Mouse (Mus musculus): Measurements from ENCODE around the gene Cisd3. TPM values are rescaled to one million over a fixed set of nuclear protein-coding genes. Genes with fewer than 3 reads are reported as not detected.
A peak's percentile ranks its signal among the peaks of the same experiment; 100 is the strongest.

Gene Cisd3
- polyA plus RNA-seq, 2 experiments from 2014 or later, result 91.3 to 99.5 TPM

DNA sequence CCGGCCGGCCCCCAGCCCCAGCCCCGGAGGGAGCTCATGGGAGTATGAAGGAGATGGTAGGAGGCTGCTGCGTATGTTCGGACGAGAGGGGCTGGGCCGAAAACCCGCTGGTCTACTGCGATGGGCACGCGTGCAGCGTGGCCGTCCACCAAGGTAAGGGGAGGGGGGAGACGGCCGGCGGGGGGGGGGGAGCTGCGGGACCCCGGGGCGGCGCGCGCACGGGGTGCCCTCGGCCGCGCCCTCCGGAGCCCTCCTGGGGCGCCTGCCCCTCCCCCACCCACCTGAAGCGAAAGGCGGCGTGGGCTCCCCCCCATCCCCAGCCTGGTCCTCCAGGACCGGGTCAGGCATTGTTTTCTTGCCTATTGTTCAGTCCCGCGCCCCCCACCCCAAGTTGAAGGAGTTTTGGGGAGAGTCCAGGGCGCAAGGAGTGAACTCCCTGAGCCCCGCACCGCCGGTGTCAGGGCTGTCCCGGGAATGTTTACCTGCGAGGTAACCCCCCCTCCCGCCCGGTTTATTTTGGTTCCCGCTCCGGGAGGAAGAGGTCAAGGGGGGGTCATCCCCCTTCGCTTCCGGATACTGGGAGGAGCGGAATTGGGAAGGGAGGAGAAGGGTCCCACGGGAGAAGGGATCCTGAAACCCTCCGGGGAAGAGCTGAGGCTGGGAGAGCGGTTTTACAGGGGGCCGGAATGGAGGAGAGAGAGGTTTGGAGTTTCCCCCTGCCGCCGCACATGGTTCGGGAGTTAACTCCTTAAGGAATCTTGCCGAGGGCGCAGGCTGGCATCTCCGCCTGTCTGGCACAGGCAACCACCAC is 21.9 kb upstream of the Cisd3 start:
- ATAC-seq, result no peak

DNA sequence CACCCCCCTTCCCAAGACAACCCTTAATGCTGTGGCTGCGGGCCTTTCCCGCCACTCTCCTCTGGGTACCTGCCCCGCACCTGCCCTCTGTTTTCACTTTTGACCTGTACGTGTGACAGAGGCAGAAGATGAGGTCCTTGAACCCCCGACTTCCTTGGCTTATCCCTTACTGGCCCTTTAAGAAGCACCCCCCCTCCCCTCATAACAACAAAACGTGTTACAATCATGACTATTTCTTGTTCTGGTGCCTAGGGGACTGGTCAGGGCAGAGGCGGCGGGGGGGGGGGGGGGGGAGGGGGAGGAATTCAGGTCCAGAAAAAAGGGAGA is 21.3 kb upstream of the Cisd3 start:
- no peak for ATAC-seq

DNA sequence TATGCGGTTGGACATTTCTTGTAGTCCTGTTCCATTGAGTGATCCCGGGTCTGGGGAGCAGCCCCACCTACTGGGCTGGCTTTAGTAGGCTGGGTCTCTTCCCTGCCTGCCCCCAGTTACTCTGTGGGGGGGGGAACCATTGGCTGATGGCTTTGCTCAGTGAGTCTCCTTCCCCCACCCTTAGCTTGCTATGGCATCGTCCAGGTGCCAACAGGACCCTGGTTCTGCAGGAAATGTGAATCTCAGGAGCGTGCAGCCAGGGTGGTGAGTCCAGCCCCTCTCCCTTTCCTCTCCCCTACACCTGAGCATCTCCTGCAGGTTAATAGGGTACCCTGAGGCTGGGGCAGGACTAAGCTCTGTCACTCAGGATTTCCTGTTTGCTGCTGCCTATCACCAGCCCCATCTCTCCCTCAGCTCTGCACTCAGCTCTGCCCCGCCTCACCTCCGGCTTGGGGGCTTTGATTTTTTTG is 20.8 kb upstream of the Cisd3 start:
- peak; percentile 46 for ATAC-seq

DNA sequence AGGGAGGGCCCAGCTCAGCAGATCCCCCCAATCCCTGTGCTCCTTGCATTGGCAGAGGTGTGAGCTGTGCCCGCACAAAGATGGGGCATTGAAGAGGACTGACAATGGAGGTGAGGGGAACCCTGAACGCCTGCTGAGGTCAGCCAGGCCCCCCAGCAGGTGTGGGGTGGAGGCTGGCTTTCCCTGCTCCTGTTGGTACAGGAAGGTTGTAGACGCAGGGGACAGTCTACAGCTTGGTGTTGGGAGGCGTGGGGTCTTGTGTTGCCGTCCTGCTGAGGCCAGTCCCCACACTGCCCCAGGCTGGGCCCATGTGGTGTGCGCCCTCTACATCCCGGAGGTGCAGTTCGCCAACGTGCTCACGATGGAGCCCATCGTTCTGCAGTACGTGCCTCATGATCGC is 20.2 kb upstream of the Cisd3 start:
- no peak for ATAC-seq

DNA sequence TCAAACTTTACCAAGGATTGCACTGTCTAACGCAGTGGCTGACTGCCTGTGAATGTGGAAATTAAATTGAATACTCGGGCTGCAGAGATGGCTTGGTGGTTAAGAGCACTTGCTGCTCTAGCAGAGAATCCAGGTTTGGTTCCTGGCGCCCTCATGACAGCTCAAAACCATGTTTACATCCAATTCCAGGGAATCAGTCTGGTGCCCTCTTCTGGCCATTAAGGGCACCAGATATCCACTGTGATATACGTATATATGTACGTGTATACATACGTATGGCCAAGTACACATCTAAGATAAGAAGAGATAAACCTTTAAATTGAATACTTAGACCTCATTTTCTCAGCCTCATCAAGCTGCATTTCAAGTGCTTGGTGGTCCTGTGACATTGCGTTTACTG is 19.4 kb upstream of the Cisd3 start:
- ATAC-seq, result no peak

DNA sequence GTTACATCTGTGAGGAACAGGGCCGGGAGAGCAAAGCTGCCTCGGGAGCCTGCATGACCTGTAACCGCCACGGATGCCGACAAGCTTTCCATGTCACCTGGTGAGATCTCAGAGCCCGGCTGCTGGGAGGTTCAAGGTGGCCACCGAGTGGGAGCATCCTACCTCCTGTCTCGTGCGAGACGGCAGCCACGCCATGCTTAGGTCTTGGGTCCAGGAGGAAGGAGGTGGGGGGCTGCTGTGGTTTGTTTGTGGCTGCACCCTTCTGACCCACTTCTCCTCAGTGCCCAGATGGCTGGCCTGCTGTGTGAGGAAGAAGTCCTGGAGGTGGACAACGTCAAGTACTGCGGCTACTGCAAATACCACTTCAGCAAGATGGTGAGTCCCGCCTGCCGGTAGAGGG is 18.8 kb upstream of the Cisd3 start:
- ATAC-seq, result no peak

DNA sequence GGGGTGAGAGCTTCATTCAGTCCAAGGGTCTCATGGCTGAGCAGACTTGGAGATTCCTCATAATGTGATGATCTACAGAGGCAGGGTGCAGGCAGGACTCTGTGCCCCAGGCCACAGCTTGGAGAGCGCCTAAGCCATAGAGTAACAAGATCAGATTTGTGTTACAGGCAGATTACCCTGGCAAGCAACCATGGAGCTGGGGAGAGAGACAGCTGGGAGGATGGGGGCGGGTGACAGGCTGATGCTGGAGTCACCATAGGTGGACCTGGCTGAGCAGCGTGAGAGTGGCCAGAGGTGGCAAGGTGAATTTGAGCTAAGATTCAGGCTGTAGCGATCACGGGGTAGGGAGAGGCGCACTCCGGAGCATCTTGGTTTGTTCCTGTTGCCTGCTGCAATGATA is 17.5 kb upstream of the Cisd3 start:
- no peak for ATAC-seq

DNA sequence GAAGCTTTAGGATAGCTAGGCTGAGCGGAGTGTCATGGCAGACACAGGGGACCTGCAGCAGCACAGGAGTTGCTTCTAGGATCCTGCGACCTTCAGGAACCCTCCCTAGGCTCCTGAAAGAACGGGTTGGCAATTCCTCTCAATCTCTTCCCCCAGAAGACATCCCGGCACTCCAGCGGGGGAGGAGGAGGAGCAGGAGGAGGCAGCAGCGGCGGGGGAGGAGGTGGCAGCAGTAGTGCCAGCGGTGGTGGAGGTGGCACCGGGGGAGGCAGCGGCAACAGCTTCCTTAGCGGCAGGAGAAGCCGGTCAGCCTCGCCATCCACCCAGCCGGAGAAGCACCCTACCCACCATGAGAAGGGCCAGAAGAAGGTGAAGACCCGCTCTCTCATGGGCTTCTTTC is 16.4 kb upstream of the Cisd3 start:
- ATAC-seq, result no peak

DNA sequence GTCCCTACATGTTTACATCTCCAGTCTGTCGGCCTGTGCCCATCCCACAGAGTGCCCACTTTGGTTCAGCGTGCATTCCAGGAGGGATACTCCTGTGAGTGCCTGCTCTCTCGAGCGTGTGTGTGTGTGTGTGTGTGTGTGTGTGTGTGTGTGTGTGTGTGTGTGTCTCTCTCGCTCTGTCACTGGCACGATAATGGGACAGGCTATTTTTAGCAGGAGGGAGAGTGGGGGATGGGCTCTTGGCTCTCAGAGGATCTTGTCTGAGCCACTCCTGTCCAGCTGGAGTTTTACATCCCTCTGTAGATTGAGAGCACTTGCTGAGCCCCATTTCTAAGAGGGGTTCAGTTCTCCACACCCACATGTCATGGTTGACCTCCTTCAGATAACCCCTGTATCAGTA is 15.8 kb upstream of the Cisd3 start:
- no peak for ATAC-seq

DNA sequence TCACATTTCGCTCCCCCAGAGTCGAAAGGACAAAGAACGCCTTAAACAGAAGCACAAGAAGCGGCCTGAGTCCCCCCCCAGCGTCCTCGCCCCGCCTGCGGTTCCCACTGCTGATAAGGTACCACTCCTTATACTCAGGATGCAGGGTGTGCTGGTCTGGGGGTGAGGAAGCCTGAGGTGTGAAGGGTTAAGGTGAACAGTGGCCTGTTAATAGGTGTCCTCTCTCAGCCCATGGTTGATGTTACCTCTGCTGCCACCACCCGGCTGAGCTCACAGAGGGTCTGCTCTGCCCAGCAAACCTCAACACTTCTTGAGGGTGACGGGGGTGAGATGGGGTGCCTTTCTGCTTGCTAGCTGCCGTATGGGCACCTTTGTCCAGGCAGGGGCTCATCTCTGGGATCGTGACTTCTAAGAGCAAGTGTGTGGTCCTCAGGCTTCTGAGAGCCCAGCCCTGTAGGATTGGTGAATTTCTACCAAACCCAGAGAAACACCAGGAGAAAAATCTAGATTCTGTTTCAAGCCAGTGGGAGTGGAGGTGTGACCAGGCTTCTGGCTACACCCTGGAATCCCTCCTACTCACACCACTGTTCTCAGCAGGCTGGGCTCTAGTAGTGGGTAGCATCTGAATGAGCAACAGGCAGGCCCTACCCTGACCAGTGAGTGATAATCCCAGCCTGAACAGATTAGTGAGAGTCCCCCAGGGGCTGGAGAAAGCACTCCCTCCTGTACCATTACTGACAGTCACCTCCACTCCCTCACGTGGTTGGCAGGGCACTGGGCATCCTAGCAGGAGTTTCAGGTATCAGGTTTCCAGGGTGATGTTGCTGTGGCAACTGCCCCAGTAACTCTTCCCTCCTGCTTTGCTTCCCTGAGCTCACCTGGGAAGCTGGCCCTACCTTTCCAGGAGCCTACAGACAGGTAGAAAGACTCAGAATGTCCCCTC is 15.1 kb upstream of the Cisd3 start:
- ATAC-seq, result no peak

DNA sequence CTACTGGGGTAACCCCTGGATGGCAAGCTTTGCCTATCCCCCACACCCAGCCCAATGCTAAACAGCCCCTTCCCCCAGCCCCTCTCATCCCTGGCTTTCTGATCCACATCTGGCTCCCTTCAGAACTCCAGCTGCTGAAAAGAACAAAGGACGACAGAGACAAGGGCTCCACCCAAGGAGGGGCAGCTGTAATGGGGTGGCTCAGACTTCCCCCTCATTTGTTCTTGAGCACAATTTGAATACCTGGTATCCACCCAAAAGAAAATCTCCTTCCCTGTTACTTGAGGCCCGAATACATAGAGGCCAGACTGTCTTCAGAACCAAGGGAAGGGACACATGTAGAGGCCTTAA is 14.5 kb upstream of the Cisd3 start:
- no peak for ATAC-seq

DNA sequence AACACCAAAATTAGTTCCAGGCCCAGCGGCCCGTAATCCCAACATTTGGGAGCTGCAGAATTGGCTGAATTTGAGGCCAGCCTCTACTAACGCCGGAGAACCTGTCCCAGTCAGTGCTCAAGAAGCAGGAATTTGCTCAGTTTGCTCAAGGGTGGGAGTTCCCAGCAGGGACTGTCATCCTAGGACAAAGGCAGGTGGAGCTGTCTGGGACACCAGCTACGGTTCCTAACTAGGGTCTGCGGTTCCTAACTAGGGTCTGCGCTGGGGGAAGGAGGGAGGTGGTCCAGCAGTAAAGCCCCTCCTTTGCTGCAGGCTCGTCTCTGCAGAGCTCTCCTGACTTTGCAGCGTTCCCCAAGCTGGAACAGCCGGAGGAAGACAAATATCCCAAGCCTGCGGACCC is 12.5 kb upstream of the Cisd3 start:
- no peak for ATAC-seq

DNA sequence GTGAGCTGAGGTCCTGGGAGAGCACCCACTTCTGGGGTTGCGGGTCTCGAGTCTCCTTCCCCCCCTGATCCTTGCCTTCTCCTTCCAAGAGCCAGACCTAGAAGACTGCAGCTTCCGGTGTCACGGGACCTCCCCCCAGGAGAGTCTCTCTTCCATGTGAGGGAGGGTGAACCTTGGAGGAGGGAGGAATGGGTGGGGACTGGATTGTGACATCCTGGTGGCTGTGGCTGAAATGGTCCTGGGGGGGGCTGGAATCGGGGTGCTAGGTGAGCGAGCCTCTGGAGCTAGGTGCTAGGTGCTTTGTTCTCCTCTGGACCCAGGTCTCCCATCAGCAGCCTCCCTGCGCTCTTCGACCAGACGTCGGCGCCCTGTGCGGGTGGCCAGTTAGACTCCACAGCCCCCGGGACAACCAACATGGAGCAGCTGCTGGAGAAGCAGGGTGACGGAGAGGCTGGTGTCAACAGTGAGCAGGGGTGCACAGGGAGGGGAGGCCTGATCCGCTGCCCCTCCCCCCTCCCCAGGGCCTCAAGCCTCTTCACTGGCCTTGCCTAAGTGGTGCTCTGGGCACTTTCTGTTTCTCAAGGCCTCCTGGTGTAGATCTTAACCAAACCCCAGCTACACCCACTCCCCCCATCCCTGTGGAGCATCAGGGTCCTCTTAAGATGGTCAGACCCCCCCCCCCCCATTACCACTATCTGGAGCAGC is 9.4 kb upstream of the Cisd3 start:
- ATAC-seq, result no peak

DNA sequence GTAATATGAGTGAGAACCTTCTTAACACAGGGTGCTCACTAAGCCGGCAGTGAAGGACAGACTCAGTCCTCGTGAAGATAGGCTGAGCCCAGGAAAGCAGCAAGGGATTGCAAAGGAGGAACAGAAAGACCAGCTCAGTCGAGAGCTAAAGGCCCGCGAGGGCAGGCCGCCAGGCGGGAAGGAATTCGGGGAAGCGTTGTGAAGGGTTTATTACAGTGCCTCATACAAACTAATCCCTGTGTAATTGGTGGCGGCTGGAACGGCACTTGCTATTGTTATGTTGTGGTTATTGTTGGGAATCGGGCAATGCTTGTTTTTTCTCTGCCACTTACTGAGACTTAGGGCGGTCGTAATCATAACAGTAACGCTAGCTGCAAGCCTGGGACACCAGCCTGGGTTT is 8.2 kb upstream of the Cisd3 start:
- ATAC-seq, result no peak

DNA sequence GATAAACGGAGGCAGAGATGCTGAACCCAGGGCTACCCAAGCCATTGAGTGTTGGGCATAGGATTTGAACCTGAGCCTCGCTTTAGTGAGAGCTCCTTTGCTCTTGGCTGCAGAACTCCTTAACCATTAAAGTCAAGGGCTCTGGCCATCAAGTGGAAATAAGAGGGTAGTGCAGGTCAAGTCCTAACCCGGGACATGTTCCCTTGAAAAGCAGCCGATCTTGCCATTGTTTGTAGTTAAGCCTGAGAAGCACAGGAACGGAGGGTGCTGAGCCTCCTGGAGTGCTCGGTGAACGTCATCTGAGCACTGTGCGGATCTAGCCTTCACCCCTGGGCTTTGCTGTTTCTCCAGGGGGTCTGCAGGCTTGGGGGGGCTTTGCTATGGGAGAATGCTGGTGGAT is 7.8 kb upstream of the Cisd3 start:
- ATAC-seq, result no peak

DNA sequence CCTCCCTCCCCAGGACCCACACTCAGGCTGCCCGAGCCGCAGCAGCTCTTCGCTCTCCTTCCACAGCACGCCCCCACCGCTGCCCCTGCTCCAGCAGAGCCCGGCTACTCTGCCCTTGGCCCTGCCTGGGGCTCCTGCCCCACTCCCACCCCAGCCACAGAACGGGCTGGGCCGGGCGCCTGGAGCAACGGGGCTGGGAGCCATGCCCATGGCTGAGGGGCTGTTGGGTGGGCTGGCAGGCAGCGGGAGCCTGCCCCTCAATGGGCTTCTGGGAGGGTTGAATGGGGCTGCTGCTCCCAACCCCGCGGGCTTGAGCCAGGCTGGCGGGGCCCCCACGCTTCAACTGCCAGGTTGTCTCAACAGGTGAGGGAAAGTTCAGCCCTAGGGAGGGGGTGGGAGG is 7.3 kb upstream of the Cisd3 start:
- no peak for ATAC-seq

DNA sequence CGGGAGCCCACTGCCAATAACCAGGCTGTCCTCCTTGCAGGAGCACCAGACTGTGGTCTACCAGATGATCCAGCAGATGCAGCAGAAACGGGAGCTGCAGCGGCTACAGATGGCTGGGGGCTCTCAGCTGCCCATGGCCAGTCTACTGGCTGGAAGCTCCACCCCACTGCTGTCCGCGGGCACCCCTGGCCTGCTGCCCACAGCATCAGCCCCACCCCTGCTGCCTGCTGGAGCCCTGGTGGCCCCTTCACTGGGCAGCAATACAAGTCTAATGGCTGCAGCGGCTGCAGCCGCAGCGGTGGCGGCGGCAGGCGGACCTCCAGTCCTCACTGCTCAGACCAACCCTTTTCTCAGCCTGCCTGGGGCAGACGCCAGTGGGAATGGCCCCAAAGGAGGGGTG is 5.2 kb upstream of the Cisd3 start:
- no peak for ATAC-seq

DNA sequence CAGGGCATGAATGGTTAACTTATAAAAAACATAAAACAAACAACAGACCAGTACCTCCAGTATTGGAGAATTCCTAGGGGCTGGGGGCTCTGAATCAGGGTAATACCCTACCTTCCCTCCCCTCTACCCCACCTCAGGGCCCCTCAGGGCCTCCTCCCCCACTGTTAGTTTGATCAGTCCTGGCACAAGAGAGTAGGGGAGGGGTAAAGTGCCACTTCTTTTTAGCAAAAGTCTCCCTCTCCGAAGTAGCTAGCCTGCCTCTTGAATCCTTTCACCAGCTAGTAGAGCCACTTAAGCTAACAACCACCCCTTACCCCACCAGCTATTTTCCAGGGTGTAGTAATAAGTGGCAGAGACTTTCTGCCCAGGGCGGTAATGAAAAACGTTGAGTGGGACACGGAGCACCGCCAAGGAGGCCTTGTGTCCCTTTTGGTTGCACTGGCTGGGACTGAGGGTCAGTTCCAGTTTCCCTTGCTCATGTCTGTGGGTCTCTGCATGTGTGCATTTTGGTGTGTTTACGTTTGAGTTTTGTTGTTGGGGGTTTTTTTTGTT is 3.0 kb upstream of the Cisd3 start:
- ATAC-seq, result no peak

DNA sequence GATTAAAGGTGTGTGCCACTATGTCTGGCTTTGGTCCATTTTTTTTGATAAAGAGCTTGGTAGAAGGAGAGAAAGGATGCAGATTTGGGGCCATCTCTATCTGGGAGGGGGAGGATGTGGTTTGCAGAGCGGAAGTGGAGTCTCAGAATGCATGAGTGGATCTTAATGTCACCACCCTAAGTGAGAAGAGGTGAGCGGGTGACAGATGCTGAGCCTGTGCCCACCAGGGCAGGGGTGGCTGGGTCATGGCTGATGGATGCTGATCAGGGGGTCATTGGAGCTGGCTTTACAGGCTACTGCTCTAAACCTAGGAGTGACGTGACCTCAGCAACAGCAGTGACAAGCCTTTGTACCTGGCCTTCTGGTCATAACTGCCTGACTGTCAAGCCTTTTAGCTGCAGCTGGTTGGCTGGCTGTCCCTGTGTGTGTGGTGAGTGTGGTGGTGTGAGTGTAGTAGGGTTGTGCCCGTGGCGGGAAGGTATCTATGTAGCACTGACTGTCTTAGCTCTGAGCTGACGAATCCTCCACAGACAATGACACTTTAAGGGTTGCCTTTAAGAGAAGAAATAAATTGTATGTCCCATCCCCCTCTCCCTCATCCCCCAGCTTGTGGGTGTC is 1.5 kb upstream of the Cisd3 start:
- peak; percentile 87 for ATAC-seq

DNA sequence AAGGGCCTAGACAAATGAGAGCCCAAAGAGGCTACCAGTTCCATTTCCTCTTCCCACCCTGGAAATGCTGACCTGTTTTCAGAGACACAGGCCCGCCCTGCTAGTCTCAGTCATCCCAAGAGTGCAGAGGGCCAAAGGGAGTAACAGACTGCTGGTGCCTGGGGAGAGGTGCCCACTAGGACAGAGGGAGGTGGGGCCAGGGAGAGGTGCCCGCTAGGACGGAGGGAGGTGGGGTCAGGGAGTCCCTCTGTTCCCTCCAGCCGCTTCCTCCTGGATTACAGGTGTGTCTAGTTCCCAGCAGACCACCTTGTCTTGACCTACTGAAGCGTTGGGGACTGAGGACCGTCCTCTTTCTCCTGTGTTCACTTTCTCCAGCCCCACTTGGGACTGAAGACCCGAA is 860 bp upstream of the Cisd3 start:
- ATAC-seq, result no peak

DNA sequence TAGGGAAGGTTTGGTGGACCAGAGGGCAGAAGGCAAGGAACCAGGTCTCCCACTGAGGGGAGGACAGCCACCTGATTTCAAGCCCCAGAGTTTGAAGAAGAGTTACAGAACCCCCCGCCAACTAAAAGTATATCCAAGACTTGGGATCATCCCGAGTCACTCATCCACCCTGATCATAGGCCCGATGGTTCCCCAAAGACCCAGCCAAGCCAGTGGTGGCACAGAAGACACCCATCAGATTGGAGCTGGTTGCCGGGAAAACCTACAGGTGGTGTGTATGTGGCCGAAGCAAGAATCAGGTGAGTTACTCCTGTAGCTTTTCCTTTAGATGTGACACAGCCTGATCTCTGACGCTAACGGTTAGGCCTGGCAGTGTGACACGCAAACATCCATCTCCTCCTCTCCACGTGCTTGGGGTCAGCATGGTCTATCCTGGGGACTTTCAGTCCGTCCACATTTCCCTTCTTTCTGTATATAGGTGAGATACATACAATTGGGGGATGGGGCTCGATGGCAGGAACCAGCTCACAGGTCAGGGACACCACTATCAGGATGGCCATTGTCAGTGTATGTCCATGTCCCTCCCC is 789 bp downstream of the Cisd3 start:
- ATAC-seq, result no peak

DNA sequence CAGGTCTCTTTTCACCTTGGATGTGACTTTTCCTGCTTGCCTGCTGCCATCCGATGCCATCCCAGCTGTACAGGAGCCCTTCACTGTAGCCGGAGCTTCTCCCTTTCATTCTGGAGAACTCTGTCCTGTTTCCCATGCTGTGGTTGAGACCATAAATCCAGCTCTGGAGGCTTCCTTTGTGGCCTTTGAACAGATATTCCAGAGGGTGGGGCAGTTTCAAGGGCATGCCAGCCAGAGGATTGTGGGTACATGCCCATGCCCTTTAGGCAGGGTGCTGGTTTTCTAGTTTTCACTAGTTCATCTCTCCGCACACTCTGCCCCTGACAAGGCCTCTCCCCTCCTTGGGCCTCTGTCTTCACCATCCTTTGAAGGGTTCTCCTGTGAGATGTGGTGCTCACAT is 1.4 kb downstream of the Cisd3 start:
- no peak for ATAC-seq

All from activated CD4-positive, CD25-positive, alpha-beta regulatory T cell, adult 4 months (primary cell).